Mouse (Mus musculus): ENCODE results near the gene Espl1.

Espl1 gene

DNA sequence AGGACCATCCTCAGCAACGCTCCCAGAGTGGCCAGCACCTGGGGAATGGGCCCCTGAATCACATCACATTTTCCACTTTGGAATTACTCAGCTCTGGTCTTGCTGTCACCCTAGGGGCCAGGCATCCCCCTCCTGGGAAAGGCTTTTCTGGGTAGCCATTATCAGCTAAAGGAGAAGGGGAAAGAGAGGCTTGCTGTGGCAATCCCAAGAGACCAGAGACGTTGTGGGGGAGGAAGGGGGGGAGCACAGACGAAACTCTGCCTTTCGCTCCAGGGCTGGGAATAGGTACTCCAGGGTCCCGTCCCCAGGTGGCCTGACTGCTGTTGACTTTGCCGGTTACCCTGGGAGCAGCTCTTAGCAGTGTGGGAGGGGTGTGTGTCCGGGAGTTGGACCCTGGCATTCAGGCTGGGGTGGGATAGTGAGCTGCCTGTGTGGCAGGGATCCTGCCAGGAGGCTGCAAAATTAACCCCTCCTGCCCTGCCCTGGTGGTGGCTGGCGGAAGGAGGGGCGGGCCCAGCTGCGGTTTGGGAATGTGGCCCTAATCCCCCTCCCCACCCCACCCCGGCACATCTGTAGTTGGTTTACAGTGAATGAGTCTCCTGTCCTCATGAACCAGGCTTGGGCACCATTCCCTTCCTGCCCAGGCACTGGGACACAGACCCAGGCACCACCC is 37.3 kb upstream of the Espl1 start:
- Histone ChIP-seq H3K36me3 (ENCODE audit: control insufficient read depth, insufficient read depth, low read length, poor library complexity, severe bottlenecking) (no peaks in the 10 kb centered on the region), H3K27me3 (ENCODE audit: control insufficient read depth, insufficient read depth, low read length, poor library complexity, severe bottlenecking) (peaks cover 2% of the 10 kb centered on the region; the same call in 1 of the 2 replicates)
- DNase-seq (ENCODE audit: low read depth, low spot score), result no peak

DNA sequence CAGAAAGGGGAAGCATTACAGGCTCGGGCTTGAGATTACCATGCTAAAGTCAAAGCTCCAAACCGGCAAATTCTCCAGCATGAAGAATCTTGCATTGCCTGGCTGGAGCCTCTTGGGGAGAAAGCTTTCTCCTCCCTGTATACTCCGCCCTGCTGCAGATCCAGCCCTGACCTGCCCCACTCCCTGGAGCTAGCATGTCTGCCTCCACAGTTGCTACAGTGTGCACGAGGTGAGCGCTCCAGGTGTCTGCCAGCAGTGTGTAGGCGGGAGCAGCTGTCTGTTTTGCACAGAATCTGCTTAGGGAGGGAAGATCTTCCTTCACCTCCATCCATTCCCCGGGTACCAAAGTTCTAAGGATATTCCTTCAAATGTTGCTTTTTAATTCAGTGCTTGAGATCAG is 33.5 kb upstream of the Espl1 start:
- no peaks in the 10 kb centered on the region for H3K36me3 ChIP-seq (ENCODE audit: control insufficient read depth, insufficient read depth, low read length, poor library complexity, severe bottlenecking)
- no peaks in the 10 kb centered on the region for H3K27me3 ChIP-seq (ENCODE audit: control insufficient read depth, insufficient read depth, low read length, poor library complexity, severe bottlenecking)
- no peak for DNase-seq (ENCODE audit: low read depth, low spot score)

DNA sequence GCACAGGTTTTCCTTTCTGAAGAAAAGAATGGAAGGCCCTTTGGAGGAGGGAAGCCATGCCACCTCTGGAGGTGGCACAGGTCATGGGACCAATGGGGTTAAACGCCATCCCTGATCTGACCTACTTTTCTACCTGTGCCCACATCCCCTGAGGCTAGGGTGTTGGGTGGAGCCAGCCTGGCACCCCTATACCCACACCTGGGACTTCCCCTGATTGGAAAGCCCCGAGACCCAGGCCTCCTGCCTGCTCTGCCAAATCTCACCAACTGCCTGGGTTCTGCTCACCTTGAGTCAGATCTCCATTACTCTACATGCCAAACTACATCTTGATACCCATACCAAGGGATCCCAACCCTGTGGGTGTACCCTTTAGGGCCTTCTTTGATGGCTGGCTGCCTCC is 33.0 kb upstream of the Espl1 start:
- Histone ChIP-seq H3K27me3 (ENCODE audit: control insufficient read depth, insufficient read depth, low read length, poor library complexity, severe bottlenecking) (no peaks in the 10 kb centered on the region), H3K36me3 (ENCODE audit: control insufficient read depth, insufficient read depth, low read length, poor library complexity, severe bottlenecking) (no peaks in the 10 kb centered on the region)
- no peak for DNase-seq (ENCODE audit: low read depth, low spot score)

DNA sequence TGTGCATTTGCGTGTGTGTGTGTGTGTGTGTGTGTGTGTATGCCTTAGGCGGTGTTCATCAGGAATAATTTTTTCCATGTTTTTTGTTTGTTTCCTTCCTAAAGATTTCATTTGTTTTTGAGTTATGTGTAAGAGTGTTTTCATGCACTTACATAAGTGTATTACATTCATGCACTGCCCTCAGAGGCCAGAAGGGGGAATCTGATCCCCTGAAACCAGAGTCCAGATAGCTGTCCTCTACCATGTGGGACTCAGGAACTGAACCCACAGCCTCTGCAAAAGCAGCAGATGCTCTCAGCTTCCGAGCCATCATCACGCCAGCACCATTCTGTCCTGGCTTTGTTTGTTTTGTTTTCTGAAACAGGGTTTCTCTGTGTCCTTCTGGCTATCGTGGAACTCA is 30.5 kb upstream of the Espl1 start:
- Histone ChIP-seq H3K27me3 (ENCODE audit: control insufficient read depth, insufficient read depth, low read length, poor library complexity, severe bottlenecking) (no peaks in the 10 kb centered on the region), H3K36me3 (ENCODE audit: control insufficient read depth, insufficient read depth, low read length, poor library complexity, severe bottlenecking) (no peaks in the 10 kb centered on the region)
- DNase-seq (ENCODE audit: low read depth, low spot score), result peak; percentile 23

DNA sequence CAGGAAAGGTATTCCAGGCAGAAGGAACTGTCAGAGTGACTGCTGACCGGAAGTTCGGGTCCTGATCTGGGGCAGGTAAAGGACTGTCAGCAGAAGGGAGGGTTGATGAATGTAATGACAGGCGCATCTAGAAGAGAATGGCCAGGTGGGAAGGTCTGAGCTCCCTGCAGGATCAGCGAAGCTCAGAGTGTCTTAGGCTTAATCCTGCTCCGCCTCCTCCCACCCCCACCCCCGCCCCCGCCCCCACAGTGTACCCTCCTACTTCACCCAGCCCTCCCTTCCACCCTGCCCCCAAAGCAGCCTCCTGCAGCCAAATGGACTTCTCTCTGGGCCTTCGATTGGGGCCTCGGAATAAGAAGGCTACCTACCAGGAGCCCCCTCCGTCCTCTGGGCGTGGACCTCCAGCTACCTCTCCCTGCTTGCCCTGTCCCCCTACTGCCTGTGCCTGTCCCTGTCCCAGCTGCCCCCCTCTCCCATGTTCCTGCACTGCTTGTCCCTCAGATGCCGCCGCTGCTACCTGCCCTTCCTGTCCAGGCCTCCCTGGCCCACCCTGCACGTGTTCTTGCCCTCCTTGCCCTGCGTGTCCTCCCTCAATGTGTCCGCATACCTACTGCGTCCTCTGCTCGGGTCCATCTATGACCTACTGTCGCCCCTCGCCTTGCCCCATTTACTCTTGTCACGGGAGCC is 25.6 kb upstream of the Espl1 start, which contains the start of gene Gm9918:
Gene Gm9918 (plus strand): TSS at position 290 of the 687 bp plus-strand sequence.
- no peak for DNase-seq (ENCODE audit: low read depth, low spot score)
- H3K27me3 ChIP-seq (ENCODE audit: control insufficient read depth, insufficient read depth, low read length, poor library complexity, severe bottlenecking), result no peaks in the 10 kb centered on the region; the same call in none of the 2 replicates

DNA sequence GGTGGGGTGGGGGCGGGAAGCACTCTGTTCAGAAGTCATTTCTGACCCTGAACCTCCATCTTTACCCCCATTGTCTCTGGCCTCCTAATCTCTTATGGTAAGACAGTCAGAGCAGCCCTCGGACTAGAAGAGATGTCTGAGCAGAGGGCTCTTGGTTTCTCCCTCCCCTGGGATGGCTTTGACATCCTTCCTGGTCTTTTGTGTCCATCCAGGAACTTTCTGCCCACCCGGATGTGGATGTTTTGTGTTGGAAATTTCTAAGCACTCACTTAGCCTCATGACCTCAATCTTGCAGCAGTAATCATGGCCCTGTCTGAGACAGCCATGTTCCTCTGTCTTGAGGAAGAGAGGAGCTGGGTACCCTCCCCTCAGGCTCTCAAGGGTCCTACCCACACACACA is 24.6 kb upstream of the Espl1 start:
- no peaks in the 10 kb centered on the region for H3K36me3 ChIP-seq (ENCODE audit: control insufficient read depth, insufficient read depth, low read length, poor library complexity, severe bottlenecking)
- DNase-seq (ENCODE audit: low read depth, low spot score), result no peak

More for the DNA sequence above, 25.6 kb upstream of the Espl1 start, which contains the start of gene Gm9918:
- H3K36me3 ChIP-seq (ENCODE audit: control insufficient read depth, insufficient read depth, low read length, poor library complexity, severe bottlenecking), result no peaks in the 10 kb centered on the region

DNA sequence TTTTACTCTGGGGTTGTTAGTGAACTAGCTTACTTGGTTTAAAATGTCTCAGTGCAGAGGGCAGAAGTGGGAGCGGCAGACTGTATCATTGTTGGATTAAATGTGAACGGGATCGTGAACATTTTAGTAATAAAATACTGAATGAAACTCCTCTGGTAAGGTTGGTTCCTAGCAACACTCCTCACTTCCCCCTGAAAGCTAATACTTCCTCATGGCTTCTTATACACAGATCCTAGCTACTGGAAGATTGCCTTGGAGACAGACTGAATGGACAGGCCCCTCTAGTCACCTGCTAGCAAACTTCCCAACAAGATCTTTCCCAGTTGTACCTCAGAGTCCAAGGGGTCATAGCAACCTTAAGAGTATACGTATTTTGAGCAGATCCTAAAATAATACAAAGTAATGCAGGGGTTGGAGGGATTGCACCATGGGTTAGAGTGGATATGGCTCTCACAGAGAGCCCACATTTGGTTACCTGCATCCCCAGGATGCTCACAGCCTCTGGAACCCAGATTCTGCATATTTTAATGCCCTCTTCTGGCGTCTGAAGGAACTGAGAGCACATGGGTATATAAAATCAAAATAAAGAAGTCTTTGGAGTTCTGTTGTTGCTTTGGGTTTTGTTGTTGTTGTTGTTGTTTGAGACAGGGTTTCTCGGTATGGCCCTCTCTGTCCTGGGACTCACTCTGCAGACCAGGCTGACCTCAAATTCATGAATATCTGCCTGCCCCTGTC is 21.9 kb upstream of the Espl1 start:
- H3K27me3 ChIP-seq (ENCODE audit: control insufficient read depth, insufficient read depth, low read length, poor library complexity, severe bottlenecking), result no peaks in the 10 kb centered on the region; the same call in none of the 2 replicates
- no peak for DNase-seq (ENCODE audit: low read depth, low spot score)
- H3K36me3 ChIP-seq (ENCODE audit: control insufficient read depth, insufficient read depth, low read length, poor library complexity, severe bottlenecking), result no peaks in the 10 kb centered on the region

More for the DNA sequence above, 24.6 kb upstream of the Espl1 start:
- no peaks in the 10 kb centered on the region; the same call in none of the 2 replicates for H3K27me3 ChIP-seq (ENCODE audit: control insufficient read depth, insufficient read depth, low read length, poor library complexity, severe bottlenecking)

DNA sequence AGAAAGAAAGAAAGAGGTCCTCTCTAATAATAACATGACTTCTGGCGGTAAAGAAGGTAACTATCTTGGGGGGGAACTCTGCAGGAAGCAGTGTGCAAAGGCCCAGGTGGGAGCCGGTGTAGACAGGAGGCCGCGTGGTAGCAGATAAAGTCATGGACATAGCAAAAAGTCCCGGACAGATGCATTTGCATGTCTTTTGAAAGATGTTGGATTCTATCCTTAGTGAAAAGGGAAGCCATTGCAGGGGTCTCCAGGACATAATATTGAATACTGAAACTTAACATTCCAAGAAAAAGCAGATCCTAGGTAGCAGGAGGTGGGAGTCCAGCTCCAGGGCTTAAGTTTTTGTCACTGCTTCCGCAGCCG is 17.4 kb upstream of the Espl1 start:
- H3K27me3 ChIP-seq (ENCODE audit: control insufficient read depth, insufficient read depth, low read length, poor library complexity, severe bottlenecking), result no peaks in the 10 kb centered on the region; the same call in 1 of the 2 replicates
- H3K36me3 ChIP-seq (ENCODE audit: control insufficient read depth, insufficient read depth, low read length, poor library complexity, severe bottlenecking), result peaks cover 3% of the 10 kb centered on the region; the same call in 1 of the 2 replicates
- no peak for DNase-seq (ENCODE audit: low read depth, low spot score)

DNA sequence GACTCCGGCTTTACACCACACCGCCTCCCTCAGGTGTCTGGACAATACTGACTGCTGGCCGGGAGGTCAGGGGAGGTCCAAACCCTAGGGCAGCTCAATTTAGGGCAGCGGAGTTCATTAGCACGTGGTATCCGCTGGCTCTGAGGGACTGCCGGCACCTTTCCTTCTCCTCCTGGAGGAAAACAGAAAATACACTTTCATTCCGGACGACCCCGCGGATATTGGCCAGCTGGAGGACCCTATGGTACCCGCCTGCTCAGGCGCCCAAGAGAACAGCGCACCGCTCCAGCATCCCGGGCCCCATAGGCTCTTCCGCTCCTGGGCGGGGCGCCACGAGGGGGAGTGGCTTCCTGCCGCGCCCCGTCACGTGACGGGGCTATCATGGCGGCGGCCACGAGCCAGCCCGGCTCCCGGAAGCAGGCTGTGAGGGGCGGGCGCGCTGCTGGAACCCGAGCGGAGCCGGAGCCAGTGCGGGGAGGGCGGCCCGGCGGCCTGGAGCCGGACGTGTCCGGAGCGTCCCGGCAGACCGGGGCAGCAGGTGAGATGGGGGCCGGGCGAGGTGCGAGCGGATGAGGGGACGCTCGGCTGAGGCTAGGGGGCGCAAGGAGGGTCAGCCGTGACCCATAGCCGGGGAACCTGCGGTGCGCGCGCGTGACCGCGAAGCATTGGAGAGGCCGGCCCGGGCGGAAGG is 16.8 kb upstream of the Espl1 start, which contains the start of gene Mfsd5:
Gene Mfsd5 (plus strand): TSS at position 363 of the 691 bp plus-strand sequence.
- Histone ChIP-seq H3K27me3 (ENCODE audit: control insufficient read depth, insufficient read depth, low read length, poor library complexity, severe bottlenecking) (no peaks in the 10 kb centered on the region; the same call in 1 of the 2 replicates), H3K36me3 (ENCODE audit: control insufficient read depth, insufficient read depth, low read length, poor library complexity, severe bottlenecking) (peaks cover 3% of the 10 kb centered on the region; the same call in 1 of the 2 replicates)
- peak; percentile 93 for DNase-seq (ENCODE audit: low read depth, low spot score)

DNA sequence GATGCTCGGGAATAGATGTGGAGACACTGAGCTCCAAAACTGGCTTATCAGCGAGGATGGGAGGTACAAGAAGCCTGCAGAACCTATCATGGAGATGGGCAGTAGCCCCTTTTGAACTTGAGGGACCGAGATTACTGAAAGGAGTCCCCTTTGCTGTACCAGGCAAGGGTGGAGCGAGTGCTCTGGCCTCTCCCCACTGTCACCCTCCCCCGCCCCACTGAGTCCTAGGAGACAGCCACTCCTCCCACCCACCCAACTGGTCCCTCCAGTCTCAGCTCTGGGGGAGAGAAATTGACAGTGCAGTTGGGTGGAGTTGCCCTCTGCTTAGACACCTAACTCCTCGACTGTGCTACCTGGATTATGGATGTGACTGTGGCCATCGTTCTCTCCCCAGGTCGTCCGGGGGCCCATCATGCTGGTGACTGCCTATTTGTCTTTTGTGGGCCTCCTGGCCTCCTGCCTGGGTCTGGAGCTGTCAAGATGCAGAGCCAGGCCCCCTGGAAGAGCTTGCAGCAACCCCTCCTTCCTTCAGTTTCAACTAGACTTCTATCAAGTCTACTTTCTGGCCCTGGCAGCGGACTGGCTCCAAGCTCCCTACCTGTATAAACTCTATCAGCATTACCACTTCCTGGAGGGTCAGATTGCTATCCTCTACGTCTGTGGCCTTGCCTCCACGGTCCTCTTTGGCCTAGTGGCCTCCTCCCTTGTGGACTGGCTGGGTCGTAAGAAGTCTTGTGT is 16.1 kb upstream of the Espl1 start:
- Histone ChIP-seq H3K27me3 (ENCODE audit: control insufficient read depth, insufficient read depth, low read length, poor library complexity, severe bottlenecking) (no peaks in the 10 kb centered on the region), H3K36me3 (ENCODE audit: control insufficient read depth, insufficient read depth, low read length, poor library complexity, severe bottlenecking) (peaks cover 3% of the 10 kb centered on the region; the same call in 1 of the 2 replicates)
- DNase-seq (ENCODE audit: low read depth, low spot score), result no peak

DNA sequence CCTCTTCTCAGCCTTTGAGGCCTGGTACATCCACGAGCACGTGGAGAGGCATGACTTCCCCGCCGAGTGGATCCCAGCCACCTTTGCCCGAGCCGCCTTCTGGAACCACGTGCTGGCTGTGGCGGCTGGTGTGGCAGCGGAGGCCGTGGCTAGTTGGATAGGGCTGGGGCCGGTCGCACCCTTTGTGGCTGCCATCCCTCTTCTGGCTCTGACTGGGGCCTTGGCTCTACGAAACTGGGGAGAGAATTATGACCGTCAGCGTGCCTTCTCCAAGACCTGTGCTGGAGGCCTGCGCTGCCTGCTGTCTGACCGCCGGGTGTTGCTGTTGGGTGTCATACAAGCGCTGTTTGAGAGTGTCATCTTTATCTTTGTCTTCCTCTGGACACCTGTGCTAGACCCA is 15.4 kb upstream of the Espl1 start:
- DNase-seq (ENCODE audit: low read depth, low spot score), result no peak
- Histone ChIP-seq H3K36me3 (ENCODE audit: control insufficient read depth, insufficient read depth, low read length, poor library complexity, severe bottlenecking) (peaks cover 3% of the 10 kb centered on the region; the same call in 1 of the 2 replicates), H3K27me3 (ENCODE audit: control insufficient read depth, insufficient read depth, low read length, poor library complexity, severe bottlenecking) (no peaks in the 10 kb centered on the region)

DNA sequence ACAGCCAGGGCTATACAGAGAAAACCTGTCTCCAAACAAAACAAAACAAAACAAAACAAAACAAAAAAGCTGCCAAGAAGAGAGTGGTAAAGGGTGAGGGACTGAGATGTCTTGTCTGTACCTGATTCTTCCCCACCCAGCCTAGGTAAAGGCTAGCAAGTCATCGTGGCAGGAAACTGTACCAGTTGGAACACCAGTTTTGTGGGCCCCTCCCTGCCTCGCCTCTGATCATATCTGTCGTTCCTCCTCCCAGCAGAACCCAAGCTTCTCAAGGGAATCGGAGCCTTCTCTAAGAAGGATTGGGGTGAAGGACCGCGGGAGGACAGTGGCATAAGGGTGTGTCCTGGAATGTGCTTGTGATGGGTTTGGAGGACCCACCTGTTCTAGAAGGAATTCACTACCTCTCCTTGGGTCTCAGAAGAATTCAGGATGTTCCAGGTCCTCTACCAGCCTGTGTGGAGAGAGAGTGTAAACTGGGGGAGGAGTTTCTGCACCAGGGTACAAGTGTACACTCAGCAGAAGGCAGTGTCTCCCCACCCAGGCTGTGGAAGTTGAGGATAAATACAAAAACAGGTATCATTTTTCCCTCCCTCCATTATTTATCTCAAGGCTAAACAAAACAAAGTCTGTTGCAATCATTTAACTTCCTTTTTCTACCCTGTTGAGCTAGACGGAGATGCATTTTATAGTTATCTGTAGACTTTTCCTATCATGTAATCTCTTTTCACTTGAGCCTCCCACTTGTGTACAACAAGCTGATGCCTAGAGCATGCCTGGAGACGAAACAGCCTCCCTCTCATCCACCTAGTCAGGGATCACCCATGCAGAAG is 13.4 kb upstream of the Espl1 start:
- Histone ChIP-seq H3K27me3 (ENCODE audit: control insufficient read depth, insufficient read depth, low read length, poor library complexity, severe bottlenecking) (no peaks in the 10 kb centered on the region), H3K36me3 (ENCODE audit: control insufficient read depth, insufficient read depth, low read length, poor library complexity, severe bottlenecking) (peaks cover 3% of the 10 kb centered on the region; the same call in 1 of the 2 replicates)
- no peak for DNase-seq (ENCODE audit: low read depth, low spot score)

DNA sequence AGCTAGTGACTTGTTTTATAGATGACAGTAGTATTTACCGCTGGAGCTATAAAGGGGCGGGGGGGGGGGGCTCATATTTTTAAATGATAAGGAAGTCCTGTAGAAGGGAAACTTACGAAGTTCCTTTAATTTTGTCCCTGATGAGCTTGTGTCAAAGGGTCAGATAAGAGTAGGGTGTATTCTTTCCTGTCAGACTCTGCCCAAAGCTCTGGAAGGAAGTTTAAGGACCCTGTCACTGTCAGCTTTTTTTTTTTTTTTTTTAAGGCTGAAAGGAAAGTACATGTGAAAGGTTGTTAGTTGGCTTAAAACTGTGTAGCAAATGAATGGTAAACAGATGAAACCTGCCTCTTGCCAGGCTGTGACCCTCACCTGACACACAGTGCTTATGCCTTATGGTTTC is 12.4 kb upstream of the Espl1 start:
- no peaks in the 10 kb centered on the region for H3K27me3 ChIP-seq (ENCODE audit: control insufficient read depth, insufficient read depth, low read length, poor library complexity, severe bottlenecking)
- H3K36me3 ChIP-seq (ENCODE audit: control insufficient read depth, insufficient read depth, low read length, poor library complexity, severe bottlenecking), result peaks cover 3% of the 10 kb centered on the region; the same call in 1 of the 2 replicates
- DNase-seq (ENCODE audit: low read depth, low spot score), result no peak

Measured in splenic B cell, adult 2 months (primary cell).